Mouse (Mus musculus): ENCODE measurements around the gene Ppfia2. TPM values are rescaled to one million over a fixed set of nuclear protein-coding genes. Genes with fewer than 3 reads are reported as not detected.

The Ppfia2 gene
- polyA plus RNA-seq, 1 experiment from 2014 or later = 0.99 TPM

DNA sequence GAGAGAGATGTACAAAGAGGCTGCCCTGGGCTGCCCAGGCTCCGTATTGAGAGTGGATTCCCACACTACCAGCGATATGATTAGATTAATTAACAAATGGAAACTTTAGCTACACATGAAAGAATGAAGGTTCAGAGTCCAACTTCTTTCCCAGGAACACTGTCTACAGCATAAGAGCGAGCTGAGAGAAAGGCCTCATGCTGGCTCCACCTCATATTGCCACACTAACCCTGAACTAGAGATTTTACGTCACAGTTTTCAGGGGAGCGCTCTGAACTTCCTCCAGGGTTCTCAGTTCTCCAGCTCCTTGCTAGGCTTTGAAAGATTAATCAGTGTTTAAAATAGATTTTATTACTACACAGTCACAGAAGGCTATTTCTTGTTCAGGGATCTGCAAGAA, 471.2 kb downstream of the Ppfia2 start:
- H3K4me1 ChIP-seq (replicated peaks; ENCODE audit: control insufficient read depth, insufficient read depth, low read length) = no peaks in the 10 kb centered on the region
- 62% methylated on average over 5 of the region's 5 CpGs for WGBS
- ATAC-seq (replicated peaks; ENCODE audit: low FRiP score, low TSS enrichment, low read depth) (no peak), DNase-seq (ENCODE audit: low spot score) (no peak)
- H3K4me2 ChIP-seq (ENCODE audit: low read length) = no peak overlapping the region
- no peaks in the 10 kb centered on the region for H3K36me3 ChIP-seq (ENCODE audit: control insufficient read depth, insufficient read depth, low read length)
- no peak overlapping the region for H3K4me3 ChIP-seq (ENCODE audit: low read depth, low read length)
- no peak overlapping the region for H3K27ac ChIP-seq (ENCODE audit: low read depth)
- H3K27me3 ChIP-seq (replicated peaks; ENCODE audit: control insufficient read depth, insufficient read depth, low read length) = no peaks in the 10 kb centered on the region
- no peaks in the 10 kb centered on the region for H3K9me3 ChIP-seq (ENCODE audit: control insufficient read depth, low read length)
- no peak overlapping the region for H3K9ac ChIP-seq (ENCODE audit: low read length)

DNA sequence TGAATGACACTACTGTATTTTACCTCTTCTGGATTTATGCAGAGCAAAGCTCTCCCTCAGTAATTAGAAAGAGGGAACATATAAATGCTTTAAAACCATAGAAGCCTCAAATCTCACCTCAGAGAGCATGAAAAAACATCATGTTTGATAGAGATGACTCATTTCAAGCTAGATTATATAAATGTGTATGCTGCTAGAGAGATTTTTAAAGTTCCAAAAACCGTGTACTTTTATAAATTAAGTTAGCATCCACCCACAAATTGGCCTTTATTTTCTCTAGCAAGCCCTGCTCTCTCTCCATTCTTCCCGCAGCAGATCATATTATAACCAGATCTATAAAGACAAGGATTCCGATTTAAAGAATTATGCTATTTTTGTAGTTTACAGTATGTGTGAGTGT, 488.9 kb downstream of the Ppfia2 start:
- no peaks in the 10 kb centered on the region for H3K36me3 ChIP-seq (ENCODE audit: control insufficient read depth, insufficient read depth, low read length)
- no peak overlapping the region for H3K27ac ChIP-seq (ENCODE audit: low read depth)
- WGBS = 78% methylated on average over 3 of the region's 3 CpGs
- no peaks in the 10 kb centered on the region for H3K9me3 ChIP-seq (ENCODE audit: control insufficient read depth, low read length)
- no peak for ATAC-seq (replicated peaks; ENCODE audit: low FRiP score, low TSS enrichment, low read depth)
- H3K4me2 ChIP-seq (ENCODE audit: low read length) = no peak overlapping the region
- H3K4me3 ChIP-seq (ENCODE audit: low read depth, low read length) = no peak overlapping the region
- no peaks in the 10 kb centered on the region for H3K27me3 ChIP-seq (replicated peaks; ENCODE audit: control insufficient read depth, insufficient read depth, low read length)
- no peak overlapping the region for H3K9ac ChIP-seq (ENCODE audit: low read length)
- no peak for DNase-seq (ENCODE audit: low spot score)
- H3K4me1 ChIP-seq (replicated peaks; ENCODE audit: control insufficient read depth, insufficient read depth, low read length) = no peaks in the 10 kb centered on the region

DNA sequence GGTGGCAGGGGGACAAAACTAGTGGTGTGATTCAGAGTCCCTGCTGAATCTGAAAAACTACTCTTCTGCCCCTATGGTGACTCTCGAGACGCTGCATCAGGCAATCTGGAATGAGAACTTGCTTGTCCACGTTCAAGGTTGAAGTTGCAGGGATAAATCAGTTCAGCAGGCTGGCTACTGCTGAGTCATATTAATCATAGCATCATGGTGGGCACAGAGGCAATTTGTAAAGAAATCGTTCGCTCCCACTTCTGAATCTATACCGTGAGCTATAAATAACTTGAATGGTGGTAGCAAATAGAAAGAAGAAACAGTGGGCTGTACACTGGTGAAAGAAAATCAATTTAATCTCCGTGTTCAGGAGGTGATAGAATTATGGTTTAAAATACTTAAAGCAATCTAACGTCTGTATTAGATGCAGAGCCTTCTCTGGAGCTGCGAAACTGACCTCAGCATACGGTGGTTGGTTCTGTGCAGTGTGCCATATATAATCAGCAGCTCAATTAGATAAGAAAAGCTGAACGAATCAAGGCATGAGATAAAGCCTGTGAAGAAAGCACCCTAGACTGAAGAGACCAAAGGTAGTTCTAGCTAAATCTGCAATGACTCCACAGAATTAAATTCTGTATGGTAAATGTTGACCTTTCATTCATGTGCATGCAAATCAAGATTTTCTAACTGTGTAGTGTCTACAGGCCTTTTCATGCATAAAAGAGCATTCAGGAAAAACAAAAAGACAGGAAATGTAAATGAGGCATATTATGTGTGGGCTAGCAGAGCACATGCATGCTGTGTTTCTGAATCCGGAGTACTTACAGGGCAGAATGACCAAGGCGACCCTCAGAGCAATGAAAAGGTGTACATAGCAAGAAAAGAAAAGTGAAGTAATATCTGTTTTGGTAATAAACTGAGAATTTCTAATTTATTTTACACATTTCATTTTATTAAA, 505.3 kb downstream of the Ppfia2 start:
- no peak for DNase-seq (ENCODE audit: low spot score)
- Histone ChIP-seq H3K4me2 (ENCODE audit: low read length) (no peak overlapping the region), H3K36me3 (ENCODE audit: control insufficient read depth, insufficient read depth, low read length) (no peaks in the 10 kb centered on the region), H3K27ac (ENCODE audit: low read depth) (no peak overlapping the region), H3K9me3 (ENCODE audit: control insufficient read depth, low read length) (no peaks in the 10 kb centered on the region), H3K27me3 (replicated peaks; ENCODE audit: control insufficient read depth, insufficient read depth, low read length) (no peaks in the 10 kb centered on the region), H3K4me1 (replicated peaks; ENCODE audit: control insufficient read depth, insufficient read depth, low read length) (no peaks in the 10 kb centered on the region), H3K9ac (ENCODE audit: low read length) (no peak overlapping the region), H3K4me3 (ENCODE audit: low read depth, low read length) (no peak overlapping the region)
- no peak for ATAC-seq (replicated peaks; ENCODE audit: low FRiP score, low TSS enrichment, low read depth)
- WGBS = 70% methylated on average over 13 of the region's 13 CpGs

Measured in intestine, embryonic 14.5 days (tissue).